Comparison of ENCODE assay signal across 17 mouse cellular contexts in the genomic region with DNA sequence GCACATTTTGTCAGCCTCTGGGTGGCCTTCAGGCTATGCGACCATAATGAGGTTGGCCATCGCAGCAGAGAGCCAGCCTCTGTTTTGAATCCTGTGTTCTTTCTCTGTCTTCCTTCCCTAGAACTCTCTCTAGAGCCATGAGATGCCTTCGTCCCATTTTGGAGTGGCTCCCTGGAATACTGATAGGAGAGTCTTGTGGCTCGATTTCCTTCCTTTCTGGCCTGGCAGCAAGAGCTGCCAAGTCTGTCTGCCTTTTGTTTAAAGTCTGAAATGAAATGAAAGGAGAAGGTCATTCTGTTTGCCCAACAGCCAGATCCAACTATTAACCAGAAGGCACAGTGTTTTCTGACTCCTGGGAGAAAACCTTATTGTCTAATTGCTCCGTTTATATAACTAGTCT.
DNase-seq lines count a peak whose midpoint lies in the region; ATAC-seq and TF ChIP-seq lines count a peak whose summit lies in the region.
"Had no signal": no experiment of that assay in that cellular context is flagged by ENCODE, and none has a peak within 500 bp of the region (broad histone marks: within the 10 kb centered on the region; RNA-seq: fewer than 3 reads in every experiment).

No protein-coding gene starts in this region.

- TF ChIP-seq CTCF in heart, adult 2 months (IDR thresholded peaks at IDR 0.05), result no peak
- TF ChIP-seq CTCF in hindbrain, postnatal 0 days (IDR thresholded peaks at IDR 0.05; ENCODE audit: low read depth), result no peak

- 31% methylated on average over 5 of the region's 5 CpGs for WGBS in heart, adult 2 months
- 43% methylated on average over 5 of the region's 5 CpGs for whole genome bisulfite sequencing in hindbrain, postnatal 0 days
- 84% methylated on average over 5 of the region's 5 CpGs for WGBS in hindbrain, embryonic 12.5 days

- ATAC-seq in hindbrain, postnatal 0 days, result peak; percentile 45; the same call in 1 of the 2 replicates
- no peak for ATAC-seq in hindbrain, embryonic 12.5 days (ENCODE audit: low FRiP score)
- ATAC-seq: CD4-positive, CD25-positive, alpha-beta regulatory T cell, adult 4 months had no signal

- no peak for TF ChIP-seq EP300 in heart, adult 2 months (IDR thresholded peaks at IDR 0.05; ENCODE audit: insufficient read depth, low read depth, low read length)

- H3K9me3 ChIP-seq in hindbrain, postnatal 0 days (ENCODE audit: low read length), result no peaks in the 10 kb centered on the region
- no peaks in the 10 kb centered on the region for H3K9me3 ChIP-seq in hindbrain, embryonic 12.5 days (replicated peaks)
- H3K9me3 ChIP-seq: forebrain, embryonic 12.5 days; limb, embryonic 13.5 days had no signal

- DNase-seq in adrenal gland, adult 2 months, result peak; percentile 18
- no peak for DNase-seq in adrenal gland, postnatal 36 days
- no peak for DNase-seq in heart, adult 2 months
- DNase-seq in heart, postnatal 36 days, result no peak
- peak; percentile 47 for DNase-seq in hindbrain, postnatal 0 days (ENCODE audit: low spot score)
- peak; percentile 75 for DNase-seq in Muller cell, postnatal 12 days (ENCODE audit: inconsistent ontology term)
- DNase-seq in urinary bladder, adult 18-20 months (ENCODE audit: low spot score in 2 of 2), result no peak
- DNase-seq: embryo, embryonic 11 days; gastrocnemius, postnatal 36 days; midbrain, embryonic 14.5 days; thymus, adult 18-20 months had no signal

- H3K4me3 ChIP-seq in heart, adult 2 months, result no peak overlapping the region
- no peak overlapping the region for H3K4me3 ChIP-seq in hindbrain, postnatal 0 days (ENCODE audit: low read length)
- no peak overlapping the region for H3K4me3 ChIP-seq in hindbrain, embryonic 12.5 days
- H3K4me3 ChIP-seq: forebrain, embryonic 12.5 days; limb, embryonic 13.5 days had no signal

- H3K4me2 ChIP-seq in hindbrain, postnatal 0 days (ENCODE audit: low read depth, low read length), result no peak overlapping the region
- H3K4me2 ChIP-seq in hindbrain, embryonic 12.5 days (replicated peaks), result no peak overlapping the region
- H3K4me2 ChIP-seq: forebrain, embryonic 12.5 days; limb, embryonic 13.5 days had no signal

- intact Hi-C loops in heart, adult 2 months (cut with DNase I), result loop anchor here (5.0 kb wide), 1 partner anchor 56 kb away; no protein-coding TSS in a partner anchor
- intact Hi-C loops in heart, postnatal 36 days (cut with DNase I), result loop anchor here (5.0 kb wide), 1 partner anchor 46 kb away; no protein-coding TSS in a partner anchor

- no peak for TF ChIP-seq POLR2A in heart, adult 2 months (IDR thresholded peaks at IDR 0.05; ENCODE audit: insufficient read depth, low read depth, low read length)

- H3K36me3 ChIP-seq in heart, adult 2 months (ENCODE audit: control insufficient read depth, insufficient read depth, low read length), result peaks cover 6% of the 10 kb centered on the region; the same call in 1 of the 2 replicates
- H3K36me3 ChIP-seq in hindbrain, postnatal 0 days (ENCODE audit: insufficient read depth, low read length), result no peaks in the 10 kb centered on the region
- no peaks in the 10 kb centered on the region for H3K36me3 ChIP-seq in hindbrain, embryonic 12.5 days
- H3K36me3 ChIP-seq: forebrain, embryonic 12.5 days; G1E; limb, embryonic 13.5 days had no signal

- H3K4me1 ChIP-seq in heart, adult 2 months (ENCODE audit: control insufficient read depth, insufficient read depth, low read length), result peaks cover 23% of the 10 kb centered on the region
- no peaks in the 10 kb centered on the region for H3K4me1 ChIP-seq in hindbrain, postnatal 0 days (ENCODE audit: insufficient read depth, low read length)
- H3K4me1 ChIP-seq in hindbrain, embryonic 12.5 days, result peaks cover 5% of the 10 kb centered on the region; the same call in 1 of the 2 replicates

- H3K27ac ChIP-seq in heart, adult 2 months, result peak overlapping the region; percentile 44
- peak overlapping the region; percentile 9; the same call in 1 of the 2 replicates for H3K27ac ChIP-seq in hindbrain, postnatal 0 days
- no peak overlapping the region for H3K27ac ChIP-seq in hindbrain, embryonic 12.5 days
- H3K27ac ChIP-seq: forebrain, embryonic 12.5 days; limb, embryonic 13.5 days; liver, embryonic 14.5 days had no signal

- H3K79me2 ChIP-seq in heart, adult 2 months (replicated peaks; ENCODE audit: control insufficient read depth, insufficient read depth, low read length), result no peaks in the 10 kb centered on the region

- H3K9ac ChIP-seq in heart, adult 2 months (ENCODE audit: low read depth, low read length), result no peak overlapping the region
- no peak overlapping the region for H3K9ac ChIP-seq in hindbrain, postnatal 0 days (replicated peaks; ENCODE audit: low read length)
- no peak overlapping the region for H3K9ac ChIP-seq in hindbrain, embryonic 12.5 days
- H3K9ac ChIP-seq: forebrain, embryonic 12.5 days; limb, embryonic 13.5 days; liver, embryonic 14.5 days had no signal

- H3K27me3 ChIP-seq in heart, adult 2 months (ENCODE audit: control insufficient read depth, insufficient read depth, low read length), result no peaks in the 10 kb centered on the region
- no peaks in the 10 kb centered on the region for H3K27me3 ChIP-seq in hindbrain, postnatal 0 days (ENCODE audit: insufficient read depth, low read length)
- H3K27me3 ChIP-seq in hindbrain, embryonic 12.5 days, result no peaks in the 10 kb centered on the region
- H3K27me3 ChIP-seq: limb, embryonic 13.5 days had no signal

Comparison
In these comparisons a context has a peak if more than half of its experiments do, and no peak if none do; other contexts are left out.
1. DNase-seq: peak in adrenal gland, adult 2 months (single experiment), hindbrain, postnatal 0 days (single experiment) and Muller cell, postnatal 12 days (single experiment); none in adrenal gland, postnatal 36 days (0 of 2), heart, adult 2 months (0 of 2), heart, postnatal 36 days (0 of 2) and urinary bladder, adult 18-20 months (0 of 2).